Mouse (Mus musculus) layer of hippocampus, adult 18-20 months (tissue): ENCODE measurements around the gene Styxl1. TPM values are rescaled to one million over a fixed set of nuclear protein-coding genes. Genes with fewer than 3 reads are reported as not detected.

ENCODE experiments used
- DNase-seq, 2 experiments: peaks; one replicate each; pipeline ENCODE4 v3.0.0; 2022; ENCODE audit warnings: low spot score in 2 of 2
- total RNA-seq, 2 experiments: library from RNA; stranded (reverse); gene quantifications; 2 replicates each; pipeline ENCODE4 v1.2.3; 2021

The Styxl1 gene
- total RNA-seq, 2 experiments from 2014 or later = not detected

DNA sequence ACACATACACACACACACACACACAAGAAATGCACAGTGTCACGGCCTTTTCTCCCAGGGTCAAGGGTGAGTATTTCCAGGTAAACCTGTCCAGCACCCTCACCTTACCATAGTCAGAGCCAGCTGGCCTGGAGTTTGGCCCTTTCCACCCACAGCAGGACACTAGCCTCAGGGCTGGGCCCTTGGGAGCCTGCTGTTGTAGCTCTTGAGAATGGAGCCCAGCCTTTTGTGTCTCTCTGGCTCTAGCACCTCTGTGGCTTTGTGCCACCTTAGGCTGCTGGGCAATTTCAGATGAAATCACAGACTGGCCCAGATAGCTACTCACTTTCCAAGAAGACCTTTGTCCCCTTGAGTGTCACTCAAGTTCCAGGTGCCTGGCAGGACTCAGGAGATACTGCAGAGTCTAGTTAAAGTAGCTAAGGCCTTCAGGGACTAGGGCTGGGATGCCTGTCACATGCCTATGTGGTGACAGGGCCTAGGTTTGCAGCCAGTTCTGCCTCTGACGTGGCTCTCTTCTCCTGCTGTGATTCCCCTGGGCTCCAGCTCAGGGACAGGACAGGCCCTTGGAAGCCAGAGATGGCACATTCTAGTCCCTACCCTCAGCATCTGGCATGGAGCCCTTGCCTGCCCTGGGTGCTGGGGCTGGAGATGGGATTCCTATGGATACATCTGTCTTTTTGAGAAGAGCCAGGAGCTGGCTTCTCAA is 51.4 kb downstream of the Styxl1 start:
- no peak for DNase-seq

DNA sequence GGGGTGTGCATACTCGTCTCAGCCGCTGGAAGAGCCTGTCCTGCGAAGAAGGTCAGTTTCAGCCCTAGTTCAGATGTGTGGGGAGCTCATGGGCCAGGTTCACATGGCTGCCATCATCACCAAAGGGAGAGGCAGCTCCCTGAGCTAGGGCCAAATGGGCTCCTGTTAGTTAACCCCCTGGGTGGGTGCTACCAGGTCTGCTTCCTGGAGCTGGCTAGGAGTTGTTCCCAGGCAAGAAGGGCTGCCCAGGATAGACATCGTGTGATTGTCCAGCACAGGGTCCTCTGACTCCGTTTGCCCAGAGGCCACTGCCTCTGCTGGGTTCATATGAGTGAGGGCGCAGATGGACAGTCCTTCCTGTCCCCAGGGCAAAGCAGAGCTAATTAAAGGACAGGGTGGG is 52.2 kb downstream of the Styxl1 start:
- DNase-seq = no peak

DNA sequence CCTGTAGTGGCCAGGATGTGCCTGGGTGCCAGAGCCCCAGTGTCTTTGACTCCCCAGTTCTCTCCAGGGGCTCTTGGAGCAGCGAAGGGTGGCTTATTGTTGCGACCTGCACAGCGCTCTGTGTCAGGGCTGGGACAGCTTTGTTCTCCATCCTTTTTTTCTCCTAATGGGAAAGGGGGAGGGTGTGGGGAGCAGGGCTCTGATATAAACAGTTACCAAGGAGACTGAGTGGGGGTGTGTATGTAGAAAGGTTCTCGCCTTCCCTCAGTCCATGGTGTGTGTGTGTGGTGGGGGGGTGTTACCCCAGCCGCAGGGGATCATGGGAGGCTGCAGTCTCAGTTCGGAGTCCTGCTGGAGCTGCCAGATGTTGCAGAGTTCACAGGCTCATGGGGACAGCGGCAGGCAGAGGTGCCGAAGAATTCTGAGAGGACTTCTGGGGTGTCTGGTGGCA is 52.8 kb downstream of the Styxl1 start:
- DNase-seq = peak; percentile 63 to 77

DNA sequence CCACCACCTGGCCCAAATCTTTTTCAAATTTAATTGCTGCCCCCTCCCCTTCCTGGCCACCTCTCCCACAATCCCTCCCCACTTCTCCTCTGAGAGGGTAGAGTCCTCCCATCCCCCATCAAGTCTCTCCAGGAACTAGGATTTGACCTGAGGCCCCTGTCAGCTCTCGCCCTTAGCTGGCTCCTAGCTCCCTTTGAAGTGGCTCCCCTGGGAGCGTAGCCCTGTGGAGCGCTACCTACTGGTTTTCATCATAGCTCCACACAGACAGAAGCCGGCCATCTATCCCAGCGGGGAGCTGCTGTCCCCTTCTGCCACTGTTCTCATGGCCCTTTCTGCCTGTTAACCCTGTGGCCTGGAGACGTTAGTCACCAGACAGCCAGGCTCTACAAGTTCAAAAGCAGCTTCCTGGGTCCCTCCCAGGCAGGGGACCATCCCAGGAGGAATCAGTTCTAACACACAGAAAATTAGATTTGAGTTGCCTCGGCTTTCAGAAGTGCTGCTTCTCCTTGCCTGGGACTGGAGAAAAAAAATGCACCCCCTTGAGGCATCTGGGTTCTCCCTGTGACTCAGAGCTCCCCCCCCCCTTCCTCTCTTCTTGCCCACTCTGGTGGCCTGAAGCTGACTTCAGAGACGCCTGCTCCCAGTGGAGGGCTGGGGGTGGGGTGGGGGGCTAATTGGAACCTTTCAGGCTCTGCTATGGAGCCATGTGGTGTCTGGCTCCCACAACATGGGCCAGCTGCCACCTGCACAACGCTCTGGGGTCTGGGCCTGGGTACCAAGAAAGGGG is 53.5 kb downstream of the Styxl1 start:
- no peak for DNase-seq

DNA sequence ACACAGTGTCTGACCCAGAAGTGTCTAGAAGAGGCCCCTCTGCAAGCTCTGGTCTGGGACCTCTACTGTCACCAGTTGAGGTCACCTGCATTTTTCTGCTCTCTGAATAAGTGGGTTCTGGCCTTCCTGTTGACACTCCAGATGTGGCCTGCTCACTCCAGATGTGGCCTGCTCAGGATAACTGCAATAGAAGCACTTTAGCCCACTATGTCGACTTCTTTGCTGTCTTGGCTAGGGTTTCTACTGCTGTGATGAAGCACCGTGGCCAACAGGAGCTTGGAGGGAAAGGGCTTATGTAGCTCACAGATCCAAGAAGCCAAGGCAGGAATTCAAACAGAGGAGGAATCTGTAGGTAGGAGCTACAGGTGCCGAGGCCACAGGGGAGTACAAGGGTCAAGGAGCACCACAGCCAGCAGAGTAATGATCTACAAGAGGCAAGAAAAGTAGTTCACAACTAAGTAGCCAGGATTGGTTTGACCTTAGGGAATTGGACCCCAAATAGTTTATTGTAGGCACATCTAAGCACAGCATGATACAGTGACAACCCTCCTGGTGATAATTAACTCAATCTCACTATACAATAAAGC is 54.9 kb downstream of the Styxl1 start:
- no peak for DNase-seq

DNA sequence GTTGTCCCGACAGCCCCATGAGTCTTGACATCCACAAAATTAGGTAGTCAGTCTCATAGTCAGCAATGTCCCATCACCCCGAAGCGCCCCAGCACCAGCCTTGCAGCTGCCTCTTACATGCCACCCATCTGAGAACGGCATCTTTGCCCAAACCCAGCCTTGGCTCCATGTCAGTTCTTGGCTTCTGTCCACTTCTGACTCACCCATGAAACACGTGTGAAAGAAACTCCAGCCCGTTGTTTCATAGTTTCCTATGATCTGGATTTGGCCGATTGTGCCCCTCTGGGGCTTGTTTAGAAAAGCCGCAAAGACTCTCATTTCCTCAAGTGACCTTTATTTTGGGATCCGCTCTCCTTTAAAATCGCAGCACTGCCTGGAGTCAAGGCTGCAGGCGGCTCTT is 56.1 kb downstream of the Styxl1 start:
- peak in 1 of 2 experiments; percentile 71 for DNase-seq

DNA sequence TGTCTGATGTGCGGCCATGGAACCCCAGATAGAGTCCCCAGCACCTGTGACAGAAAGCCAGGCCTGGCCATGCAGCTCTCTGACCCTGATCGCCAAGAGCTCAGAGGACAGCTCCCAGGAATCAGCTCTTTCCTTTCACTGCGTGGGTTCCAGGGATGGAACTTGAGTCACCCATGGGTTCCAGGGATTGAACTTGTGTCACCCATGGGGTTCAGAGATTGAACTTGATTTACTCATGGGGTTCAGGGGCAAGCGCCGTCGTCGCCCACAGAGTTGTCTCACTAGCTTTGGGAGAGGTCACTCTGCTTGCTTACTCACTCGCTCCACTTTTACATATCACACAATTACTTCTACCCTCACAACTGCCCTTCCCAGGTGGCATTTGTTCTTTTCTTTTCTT is 57.1 kb downstream of the Styxl1 start:
- no peak for DNase-seq

DNA sequence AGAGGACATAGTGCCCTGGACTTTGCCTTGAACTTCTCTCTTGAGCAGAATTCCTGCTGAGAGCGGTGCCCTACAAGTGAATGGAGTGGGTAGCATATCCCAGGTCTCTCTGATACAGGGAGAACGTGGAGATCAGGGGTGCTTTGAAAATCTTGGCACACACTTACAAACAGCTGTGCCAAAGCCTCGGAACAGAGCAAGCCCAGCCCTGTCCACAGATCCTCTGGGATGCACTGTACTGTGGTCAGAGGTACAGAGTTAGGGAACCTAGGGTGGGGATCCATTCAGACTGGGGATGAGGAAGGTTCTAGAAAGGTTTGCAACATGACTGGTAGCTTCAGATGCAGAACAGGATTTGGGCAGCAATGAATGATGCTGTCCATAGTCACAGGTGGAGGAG is 58.1 kb downstream of the Styxl1 start:
- DNase-seq = no peak

DNA sequence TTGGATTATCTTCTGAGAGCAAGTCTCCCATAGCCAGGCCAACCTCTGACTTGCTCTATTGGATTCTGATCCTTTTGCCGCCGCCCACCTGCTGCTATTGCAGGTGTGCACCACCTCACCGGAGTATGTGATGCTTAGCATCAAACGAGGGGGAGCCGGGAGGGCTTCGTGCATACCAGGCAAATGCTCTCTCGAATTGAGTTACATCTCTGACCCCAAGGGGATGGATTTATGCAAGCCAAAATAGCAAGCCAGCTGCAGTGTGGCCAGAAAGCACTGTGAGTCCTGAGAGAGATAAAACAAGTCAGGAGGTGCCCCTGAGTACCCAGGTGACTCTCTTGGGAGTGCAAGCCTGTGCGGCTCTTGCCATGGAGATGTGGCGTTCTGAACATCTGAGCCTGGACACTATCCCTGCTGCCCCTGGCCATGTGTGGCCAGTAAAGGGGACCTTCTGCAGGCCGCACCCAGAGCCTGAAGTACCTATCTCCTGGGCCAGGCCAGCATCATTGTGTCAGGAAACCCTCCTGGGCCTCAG is 58.5 kb downstream of the Styxl1 start:
- no peak for DNase-seq

DNA sequence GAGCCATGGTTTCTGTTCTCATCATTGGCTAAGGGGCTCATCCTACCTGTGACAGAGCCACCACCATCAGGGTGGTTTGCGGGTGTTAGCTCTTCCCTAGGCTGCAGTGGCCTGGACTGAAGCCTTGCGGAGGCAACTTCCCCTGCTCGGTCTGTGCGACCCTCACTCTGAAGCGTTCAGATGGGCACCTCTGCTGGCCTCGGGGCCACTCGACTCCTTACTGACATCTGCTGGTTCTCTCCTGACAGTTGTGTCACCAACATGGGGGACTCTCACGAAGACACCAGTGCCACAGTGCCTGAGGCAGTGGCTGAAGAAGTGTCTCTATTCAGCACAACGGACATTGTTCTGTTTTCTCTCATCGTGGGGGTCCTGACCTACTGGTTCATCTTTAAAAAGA is 62.6 kb downstream of the Styxl1 start:
- DNase-seq = no peak

DNA sequence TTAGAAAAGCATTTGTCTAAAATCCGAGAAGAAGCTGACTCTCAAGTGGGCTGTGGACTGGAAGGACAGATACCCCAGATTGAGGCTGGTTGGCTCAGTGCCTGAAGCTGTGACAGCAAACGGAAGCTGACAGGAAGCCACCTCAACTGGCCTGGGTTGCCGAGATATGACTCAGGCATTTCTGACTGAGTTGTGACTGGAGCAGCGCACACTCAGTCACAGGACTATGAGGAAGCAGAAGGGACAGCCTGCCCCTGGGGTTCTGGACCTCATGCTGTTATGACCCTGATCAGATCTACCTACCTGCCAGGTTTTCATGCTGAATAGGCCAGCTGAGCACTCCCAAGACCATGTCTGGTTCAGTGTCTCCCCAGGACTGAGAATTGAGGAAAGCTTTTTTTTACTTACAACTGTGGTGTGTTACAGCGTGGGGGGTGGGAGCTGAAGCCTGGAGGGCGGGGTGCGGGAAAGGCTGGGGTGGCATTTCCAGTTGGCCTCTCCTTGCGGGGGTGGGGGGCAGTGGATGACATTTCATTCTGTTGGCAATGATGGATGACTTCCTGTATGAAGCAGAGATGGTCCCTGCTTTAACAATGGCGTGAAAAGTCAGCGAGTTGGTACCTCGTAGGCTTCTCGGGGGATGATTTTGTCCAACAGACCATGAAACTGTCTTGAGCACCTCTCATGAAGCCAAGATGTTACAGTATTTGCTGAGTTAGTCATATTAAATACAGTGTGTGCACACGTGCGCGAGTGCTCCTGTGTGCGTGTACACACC is 64.6 kb downstream of the Styxl1 start:
- peak in 1 of 2 experiments; percentile 65 for DNase-seq

DNA sequence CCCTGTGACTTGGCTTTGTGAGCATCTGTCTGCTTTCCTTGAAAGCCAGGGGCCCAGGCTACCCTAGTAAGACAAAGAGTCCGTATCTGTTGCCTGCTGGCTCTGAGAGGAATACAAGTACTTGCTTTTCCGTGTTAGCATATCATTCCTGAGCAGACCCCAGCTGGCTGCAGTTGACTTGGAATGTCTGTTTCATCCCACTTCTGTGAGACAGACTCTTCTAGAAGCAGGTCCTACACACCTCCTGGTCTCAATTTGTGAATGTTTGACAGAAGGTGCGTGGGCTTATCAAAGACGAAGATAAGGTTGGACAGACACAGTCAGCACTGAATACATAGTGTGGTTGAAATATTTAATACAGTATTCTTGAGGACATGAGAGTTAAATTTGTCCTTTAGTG is 65.4 kb downstream of the Styxl1 start:
- peak; percentile 59 to 87 for DNase-seq

DNA sequence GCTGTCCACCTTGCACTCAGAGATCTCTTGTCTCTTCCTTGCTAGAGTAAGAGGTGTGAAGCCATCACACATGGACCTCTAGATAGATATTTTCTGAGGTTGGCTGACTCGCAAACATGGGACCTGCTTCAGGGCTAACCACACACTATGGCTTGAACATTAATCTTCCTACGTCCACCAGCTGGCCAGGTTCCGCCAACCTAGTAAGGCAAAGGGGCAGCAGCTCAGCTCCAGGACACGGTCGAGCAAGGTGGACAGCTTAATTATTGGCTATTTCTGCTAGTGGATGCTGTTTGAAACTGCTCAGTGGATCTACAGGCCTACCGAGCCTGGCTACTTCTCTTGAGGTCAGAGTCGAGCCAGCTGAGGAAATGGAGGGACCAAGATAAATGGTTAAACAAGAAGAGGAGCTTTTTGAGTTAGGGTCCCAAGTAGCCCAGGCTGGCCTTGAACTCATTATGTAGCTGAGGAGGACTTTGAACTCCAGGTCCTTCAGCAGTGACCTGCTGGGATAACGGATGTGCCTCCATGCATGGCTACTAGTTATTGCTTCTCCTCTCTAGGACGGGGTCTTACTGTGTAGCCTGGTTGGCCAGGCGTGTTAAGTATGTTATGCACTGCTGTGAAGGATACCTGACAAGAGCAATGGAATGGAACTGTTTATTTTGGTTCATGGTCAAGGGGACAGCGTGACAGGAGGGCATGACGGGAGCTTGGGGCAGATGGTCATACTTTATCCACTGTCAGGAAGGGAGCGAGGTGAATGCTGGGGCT is 66.4 kb downstream of the Styxl1 start:
- no peak for DNase-seq

DNA sequence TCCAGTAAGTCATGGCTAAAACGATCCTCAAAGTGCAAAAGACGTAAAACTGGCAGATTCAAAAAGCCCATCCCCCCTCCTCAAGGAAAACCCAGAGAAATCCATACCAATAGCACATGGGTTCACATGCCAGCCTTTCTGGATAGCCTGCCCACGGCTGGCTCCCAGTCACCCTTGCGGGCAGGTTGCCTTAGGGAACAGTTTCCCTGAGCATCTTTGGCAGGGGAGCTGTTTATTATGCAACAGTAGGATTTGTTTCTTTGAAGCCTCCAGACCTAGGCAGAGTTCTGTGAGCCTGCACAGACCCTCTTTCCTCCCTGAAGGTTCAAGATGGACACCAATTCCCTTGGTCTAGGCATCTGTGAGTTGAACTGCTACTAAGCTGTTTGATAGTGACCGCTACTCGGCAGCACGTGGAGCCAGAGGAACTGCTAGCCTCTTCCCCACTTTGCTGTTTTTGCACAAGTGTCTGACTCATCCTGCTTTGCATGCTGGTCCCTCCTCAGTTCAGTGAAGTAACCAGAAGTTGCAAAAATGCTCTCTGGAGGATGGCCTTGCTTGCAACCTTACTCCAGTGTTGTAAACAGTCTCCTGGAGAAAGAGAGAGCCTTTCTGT is 67.5 kb downstream of the Styxl1 start:
- peak in 1 of 2 experiments; percentile 36 for DNase-seq

DNA sequence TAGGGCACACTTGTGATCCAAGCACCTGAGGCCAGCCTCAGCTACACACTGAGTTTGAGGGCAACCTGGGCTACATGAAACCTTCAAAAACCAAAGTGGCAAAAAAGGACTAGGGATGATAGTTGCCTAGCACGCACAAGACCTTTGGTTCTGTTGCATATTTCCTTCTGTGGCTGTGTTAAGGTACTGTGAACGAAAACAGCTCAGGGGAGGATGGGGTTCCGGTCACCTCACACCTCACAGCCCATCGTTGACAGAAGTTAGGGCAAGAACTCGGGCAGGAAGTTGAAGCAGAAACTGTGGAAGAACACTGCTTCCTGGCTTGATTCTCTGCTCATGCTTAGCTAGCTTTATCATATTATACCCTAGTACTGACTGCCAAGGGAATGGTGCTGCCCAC is 68.5 kb downstream of the Styxl1 start:
- DNase-seq = no peak

DNA sequence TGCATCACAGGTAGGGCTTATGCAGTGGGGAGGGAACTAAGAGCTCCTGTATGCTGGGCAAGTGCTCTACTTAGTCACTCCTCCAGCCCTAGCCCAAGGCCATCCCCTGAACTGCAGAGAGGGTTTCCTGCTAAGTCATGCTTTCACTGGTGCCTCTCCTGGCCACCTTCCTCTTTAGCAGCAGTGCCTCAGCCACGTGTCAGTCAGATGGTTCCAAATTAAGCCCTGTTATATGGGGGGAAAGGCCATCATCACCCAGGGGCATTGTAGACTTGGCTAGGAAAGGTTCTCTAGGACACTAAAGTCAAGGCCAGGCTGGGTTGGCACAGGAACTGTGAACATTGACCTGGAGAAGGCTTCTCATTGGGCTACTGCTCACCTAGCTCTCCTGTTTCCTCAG is 70.3 kb downstream of the Styxl1 start:
- no peak for DNase-seq

DNA sequence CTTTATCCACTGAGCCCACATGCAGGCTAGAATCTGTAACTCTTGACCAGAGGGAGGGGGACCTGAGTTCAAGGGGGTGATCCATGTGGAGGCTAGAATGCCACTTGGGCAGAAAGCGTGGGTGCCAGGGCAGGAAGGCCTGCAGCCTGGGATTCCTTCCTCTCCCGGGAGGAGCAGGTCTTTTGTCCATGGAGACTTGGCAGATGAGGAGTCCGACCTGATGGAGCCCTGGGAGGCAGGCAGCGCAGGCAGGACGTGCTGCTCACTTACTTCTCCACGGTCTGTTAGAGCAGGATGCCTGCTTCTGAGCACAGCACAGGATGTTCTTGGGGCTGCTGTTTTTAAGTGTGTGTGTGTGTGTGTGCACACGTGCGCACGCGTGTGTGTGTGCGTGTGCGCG is 71.1 kb downstream of the Styxl1 start:
- DNase-seq = no peak

DNA sequence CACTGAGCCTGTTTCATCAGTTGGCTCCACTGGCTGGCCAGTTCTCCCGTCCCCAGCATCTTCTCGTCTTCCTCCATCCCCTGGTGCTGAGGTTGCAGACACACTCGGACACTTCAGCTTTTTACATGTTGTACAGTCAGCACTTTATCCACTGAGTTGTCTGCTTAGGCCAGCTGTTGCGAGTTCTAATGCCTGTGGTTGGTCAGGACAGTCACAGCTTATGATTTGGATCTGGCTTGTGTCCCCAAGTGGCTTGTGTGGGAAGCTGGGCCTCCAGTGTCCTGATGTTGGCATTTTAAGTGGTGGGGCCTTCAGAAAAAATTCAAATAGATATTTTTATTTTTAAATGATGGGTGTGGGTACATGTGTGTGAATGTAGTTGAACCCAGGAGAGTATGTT is 72.8 kb downstream of the Styxl1 start:
- DNase-seq = no peak

DNA sequence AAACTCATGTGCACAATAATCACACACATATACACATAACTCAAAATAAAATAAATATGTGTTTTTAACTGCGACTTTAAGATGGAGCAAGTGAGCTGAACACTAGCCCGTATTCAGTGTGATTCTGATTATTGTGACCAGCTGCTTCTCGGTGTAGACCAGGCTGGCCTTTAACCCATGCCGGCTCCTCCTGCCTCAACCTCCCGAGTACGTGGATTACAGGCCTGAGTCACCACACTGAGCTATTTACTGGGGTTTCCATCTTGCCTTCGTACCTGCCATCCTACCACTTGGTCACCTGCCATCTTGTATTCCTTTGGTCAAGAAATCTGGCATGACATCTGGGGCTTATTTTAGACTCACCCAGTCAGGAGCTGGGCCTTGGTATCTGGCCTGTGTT is 74.8 kb downstream of the Styxl1 start:
- DNase-seq = no peak

DNA sequence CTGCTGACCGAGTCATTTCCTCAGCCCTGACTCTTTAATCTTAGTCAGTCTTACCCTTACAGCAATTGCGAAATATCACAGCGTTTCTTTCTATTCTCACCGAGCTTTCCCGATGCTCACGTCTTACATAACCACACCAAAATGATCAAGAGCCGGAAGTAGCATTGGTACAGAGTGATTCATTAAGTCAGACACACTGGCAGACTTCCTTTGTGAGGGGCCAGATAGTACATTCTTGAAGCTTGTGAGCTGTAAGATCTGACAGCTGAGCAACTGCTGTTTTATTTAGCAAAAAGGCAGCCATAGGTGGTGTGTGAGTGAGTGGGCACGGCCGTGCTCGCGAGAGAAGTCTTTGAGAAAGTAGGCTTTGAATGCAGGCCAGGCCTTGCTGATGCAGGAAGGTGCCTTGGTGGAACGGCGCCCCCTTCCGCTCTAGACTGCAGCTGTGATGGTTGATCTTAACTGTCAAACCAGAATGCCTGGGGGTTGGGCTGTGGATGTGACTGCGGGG is 75.4 kb downstream of the Styxl1 start:
- DNase-seq = peak; percentile 57 to 83
